Mouse (Mus musculus) kidney, postnatal 0 days (tissue): Measurements from ENCODE around the gene Dars. TPM values are rescaled to one million over a fixed set of nuclear protein-coding genes. Genes with fewer than 3 reads are reported as not detected.
"Not testable (repeated sequence)": the region's sequence is repeated elsewhere in the genome, so short reads cannot be mapped to it uniquely, and the experiment has no call there.

Experiments
- ATAC-seq: fragments of 200-750 bp; cut with Nextera tagmentation; replicated peaks from 2 replicates; pipeline ENCODE4 v1.8.0; 2017; ENCODE audit warnings: low read depth, moderate number of reproducible peaks, moderate TSS enrichment, moderate library complexity; ENCODE audit not compliant: low FRiP score
- DNase-seq: peaks from one replicate; pipeline ENCODE4 v3.0.0-alpha.2; 2016; ENCODE audit warnings: low spot score
- H3K27ac ChIP-seq: fragments of 300-500 bp; sonication (generic); 2 replicates; pipeline ENCODE4 v1.5.1; 2014; ENCODE audit warnings: mild to moderate bottlenecking
- H3K27me3 ChIP-seq: fragments of 300-500 bp; sonication (generic); 2 replicates; pipeline ENCODE4 v1.6.1; 2014; ENCODE audit warnings: low read length, mixed read lengths; ENCODE audit not compliant: insufficient read depth
- H3K36me3 ChIP-seq: fragments of 300-500 bp; sonication (generic); 2 replicates; pipeline ENCODE4 v1.6.1; 2014; ENCODE audit warnings: low read length, mixed read lengths; ENCODE audit not compliant: insufficient read depth
- H3K4me1 ChIP-seq: fragments of 300-500 bp; sonication (generic); replicated peaks from 2 replicates; pipeline ENCODE4 v1.6.1; 2014; ENCODE audit warnings: antibody characterized with exemption, low read length, mixed read lengths; ENCODE audit not compliant: insufficient read depth
- H3K4me2 ChIP-seq: fragments of 300-500 bp; sonication (generic); 2 replicates; pipeline ENCODE4 v1.6.1; 2014; ENCODE audit warnings: mild to moderate bottlenecking, low read length, moderate library complexity, mixed read lengths
- H3K4me3 ChIP-seq: fragments of 300-500 bp; sonication (generic); replicated peaks from 2 replicates; pipeline ENCODE4 v1.5.1; 2014; ENCODE audit warnings: low read depth, low read length
- H3K9ac ChIP-seq: fragments of 300-500 bp; sonication (generic); 2 replicates; pipeline ENCODE4 v1.6.1; 2014; ENCODE audit warnings: low read depth, low read length
- H3K9me3 ChIP-seq: fragments of 300-500 bp; sonication (generic); replicated peaks from 2 replicates; pipeline ENCODE4 v1.6.1; 2016; ENCODE audit warnings: low read length, inconsistent platforms, mixed read lengths
- CTCF ChIP-seq: IDR thresholded peaks from 2 replicates; pipeline ENCODE4 v1.5.1; 2016; ENCODE audit warnings: antibody characterized with exemption, low read depth, mild to moderate bottlenecking, moderate library complexity
- WGBS: fragments of 180-500 bp; shearing (Covaris S2); extraction: QIAGEN DNeasy Blood & Tissue Kit; methylation state at CpG from one replicate; pipeline ENCODE4 v1.1.7; 2014; 5-methylcytosine and 5-hydroxymethylcytosine counted together
- polyA plus RNA-seq: library from polyadenylated mRNA; unstranded; fragments of >200 nt; fragmentation: Nextera tagmentation; extraction: Ambion mirVana; gene quantifications from 2 replicates; pipeline ENCODE4 v1.2.1, GENCODE M21; 2015

Gene Dars
- polyA plus RNA-seq, 1 experiment from 2014 or later = 142 TPM

- Histone ChIP-seq H3K9ac (no peak overlapping the region), H3K4me3 (no peak overlapping the region), H3K27ac (no peak overlapping the region), H3K9me3 (no peaks in the 10 kb centered on the region), H3K4me2 (no peak overlapping the region), H3K4me1 (no peaks in the 10 kb centered on the region), H3K27me3 (no peaks in the 10 kb centered on the region), H3K36me3 (peaks cover 41% of the 10 kb centered on the region)
- DNase-seq = no peak
- 83% methylated on average over 1 of the region's 1 CpGs for WGBS
- ATAC-seq = no peak
- no peak for TF ChIP-seq CTCF
Measured at GRCm38 (mm10) chr1:128330313-128330712, 86.9 kb downstream of the Dars start.

DNA sequence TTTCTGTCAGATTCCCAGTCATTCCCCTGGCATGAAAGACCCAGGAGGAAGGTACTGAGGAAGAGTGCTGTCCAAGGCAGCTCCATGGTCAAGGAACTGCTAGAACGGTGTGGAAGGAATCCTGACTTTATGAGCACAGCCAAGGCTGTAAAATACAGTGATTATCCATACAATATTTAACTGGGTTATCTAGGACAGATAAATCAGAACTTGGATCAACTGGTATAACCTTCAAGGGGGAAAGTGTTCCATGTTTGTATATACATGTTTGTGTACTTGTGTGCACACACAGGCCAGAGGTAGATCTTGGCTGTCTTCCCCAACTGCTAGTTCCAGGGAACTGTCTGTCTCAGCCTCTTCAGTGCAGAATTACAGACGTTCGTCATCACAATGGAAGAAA lies 89.0 kb downstream of the Dars start, which contains the start of gene Lct:
TSS of gene Lct (minus strand) at position 101 of the 400 bp plus-strand sequence.
- DNase-seq (no peak), ATAC-seq (no peak)
- Histone ChIP-seq H3K27ac (no peak within 1 kb of the TSS), H3K9ac (no peak within 1 kb of the TSS), H3K4me3 (no peak within 1 kb of the TSS), H3K4me1 (no peaks in the 10 kb centered on the region), H3K9me3 (no peaks in the 10 kb centered on the region), H3K27me3 (no peaks in the 10 kb centered on the region), H3K4me2 (no peak within 1 kb of the TSS), H3K36me3 (peaks cover 22% of the 10 kb centered on the region)
- TF ChIP-seq CTCF = no peak
- 78% methylated on average over 3 of the region's 3 CpGs for whole genome bisulfite sequencing

DNA sequence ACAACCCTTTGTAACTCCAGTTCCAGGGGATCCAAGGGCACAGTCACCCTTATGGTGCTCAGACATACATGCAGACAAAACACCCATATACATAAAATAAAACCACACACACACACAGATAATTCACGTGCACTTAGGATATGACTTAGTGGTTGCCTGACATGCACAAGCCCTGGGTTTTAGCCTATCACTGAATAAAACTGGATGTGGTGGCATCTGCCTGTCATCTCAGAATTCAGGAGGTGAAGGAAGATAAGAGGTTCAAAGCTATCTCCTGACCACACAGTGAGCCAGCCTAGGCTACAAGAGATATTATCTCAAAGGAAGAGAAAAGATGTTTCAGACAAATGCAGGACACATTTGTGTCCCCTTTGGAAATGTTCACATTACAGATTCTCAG lies 90.0 kb downstream of the Dars start:
- Histone ChIP-seq H3K9ac (no peak overlapping the region), H3K27ac (no peak overlapping the region), H3K4me2 (no peak overlapping the region), H3K4me3 (no peak overlapping the region), H3K9me3 (no peaks in the 10 kb centered on the region), H3K27me3 (no peaks in the 10 kb centered on the region), H3K4me1 (no peaks in the 10 kb centered on the region), H3K36me3 (peaks cover 12% of the 10 kb centered on the region)
- no peak for ATAC-seq
- no peak for TF ChIP-seq CTCF
- 79% methylated on average over 1 of the region's 1 CpGs for WGBS
- DNase-seq = no peak

DNA sequence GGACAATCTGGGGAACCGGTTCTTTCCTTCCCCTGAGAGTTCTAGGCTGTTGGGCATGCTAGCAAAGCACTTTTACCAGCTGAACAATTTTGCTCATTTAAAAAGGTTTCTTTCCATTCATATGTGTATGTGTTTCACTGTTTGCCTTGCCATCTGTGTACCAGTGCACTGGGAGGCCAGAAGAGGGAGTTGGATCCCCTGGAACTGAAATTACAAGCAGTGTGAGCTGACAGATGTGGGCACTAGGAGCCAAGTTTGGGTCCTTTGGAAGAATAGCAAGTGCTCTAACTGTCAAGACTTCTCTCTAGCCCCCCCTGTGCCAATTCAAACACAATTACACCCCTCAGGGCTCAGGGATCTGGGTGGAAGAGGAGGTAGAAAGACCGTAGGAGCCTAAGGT lies 92.4 kb downstream of the Dars start:
- H3K27me3 ChIP-seq = no peaks in the 10 kb centered on the region
- no peak for DNase-seq
- WGBS = 75% methylated on average over 2 of the region's 2 CpGs

GRCm38 (mm10) chr1:128323026-128323643 lies 94.0 kb downstream of the Dars start:
- no peak overlapping the region for H3K27ac ChIP-seq
- WGBS = 82% methylated on average over 8 of the region's 8 CpGs
- H3K27me3 ChIP-seq = no peaks in the 10 kb centered on the region
- no peak overlapping the region for H3K9ac ChIP-seq
- no peaks in the 10 kb centered on the region for H3K9me3 ChIP-seq
- ATAC-seq (no peak), DNase-seq (peak; percentile 10)
- H3K4me2 ChIP-seq = no peak overlapping the region
- no peak for TF ChIP-seq CTCF
- no peaks in the 10 kb centered on the region; the same call in 1 of the 2 replicates for H3K36me3 ChIP-seq
- no peaks in the 10 kb centered on the region for H3K4me1 ChIP-seq
- no peak overlapping the region for H3K4me3 ChIP-seq

More for the DNA sequence above, 92.4 kb downstream of the Dars start:
- Histone ChIP-seq H3K4me1 (no peaks in the 10 kb centered on the region), H3K27ac (no peak overlapping the region), H3K4me3 (no peak overlapping the region), H3K36me3 (peaks cover 4% of the 10 kb centered on the region; the same call in 1 of the 2 replicates), H3K4me2 (no peak overlapping the region), H3K9ac (no peak overlapping the region), H3K9me3 (no peaks in the 10 kb centered on the region)
- no peak for TF ChIP-seq CTCF
- ATAC-seq = no peak

GRCm38 (mm10) chr1:128319266-128319665 lies 97.9 kb downstream of the Dars start:
- not testable (repeated sequence) for H3K4me2 ChIP-seq, DNase-seq, H3K9me3 ChIP-seq, H3K9ac ChIP-seq, ATAC-seq, H3K27ac ChIP-seq, H3K4me1 ChIP-seq, H3K27me3 ChIP-seq, H3K36me3 ChIP-seq, H3K4me3 ChIP-seq
- 60% methylated on average over 6 of the region's 6 CpGs for WGBS

DNA sequence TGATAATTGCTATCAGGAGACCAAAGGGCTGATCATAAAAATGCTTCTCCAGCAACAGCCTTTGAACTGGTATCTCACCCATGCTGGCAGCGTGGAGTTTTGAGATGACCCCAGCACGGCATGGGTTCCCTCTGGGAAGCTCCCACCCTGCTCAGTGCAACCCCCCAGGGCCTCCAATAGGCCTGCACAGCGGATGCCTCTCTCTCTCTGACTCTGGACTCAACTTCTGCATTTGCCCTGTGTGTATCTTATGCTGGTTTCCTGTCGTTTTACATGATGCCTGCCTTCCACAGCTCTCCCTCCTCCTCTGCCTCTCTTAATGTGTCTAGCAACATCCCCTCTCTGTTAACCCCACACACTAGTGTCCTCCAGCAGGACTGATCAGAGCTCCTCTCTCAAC lies 102.5 kb downstream of the Dars start:
- Histone ChIP-seq H3K27ac (no peak overlapping the region), H3K4me3 (no peak overlapping the region), H3K9me3 (no peaks in the 10 kb centered on the region), H3K27me3 (no peaks in the 10 kb centered on the region), H3K36me3 (no peaks in the 10 kb centered on the region), H3K4me1 (no peaks in the 10 kb centered on the region), H3K4me2 (no peak overlapping the region), H3K9ac (no peak overlapping the region)
- WGBS = 59% methylated on average over 4 of the region's 4 CpGs
- no peak for ATAC-seq
- no peak for TF ChIP-seq CTCF
- DNase-seq = no peak

Other genes starting within 250 kb of the Dars start
- gene Ubxn4, start 173.4 kb downstream of the Dars start, polyA plus RNA-seq = 76.2 and 78.4 TPM in 2 replicates
- 0.11 and 0.13 TPM in 2 replicates for gene Lct, start 89.0 kb downstream of the Dars start, polyA plus RNA-seq
- 126 and 149 TPM in 2 replicates for gene Mcm6, start 57.7 kb downstream of the Dars start, polyA plus RNA-seq
- 8.8 and 9.9 TPM in 2 replicates for gene Cxcr4, start 174.9 kb upstream of the Dars start, polyA plus RNA-seq